Mouse (Mus musculus): ENCODE measurements around the gene St3gal3. TPM values are rescaled to one million over a fixed set of nuclear protein-coding genes. Genes with fewer than 3 reads are reported as not detected.

The St3gal3 gene
- total and polyA plus RNA-seq, 3 experiments: 54.9 to 70.6 (median 55.8) TPM

DNA sequence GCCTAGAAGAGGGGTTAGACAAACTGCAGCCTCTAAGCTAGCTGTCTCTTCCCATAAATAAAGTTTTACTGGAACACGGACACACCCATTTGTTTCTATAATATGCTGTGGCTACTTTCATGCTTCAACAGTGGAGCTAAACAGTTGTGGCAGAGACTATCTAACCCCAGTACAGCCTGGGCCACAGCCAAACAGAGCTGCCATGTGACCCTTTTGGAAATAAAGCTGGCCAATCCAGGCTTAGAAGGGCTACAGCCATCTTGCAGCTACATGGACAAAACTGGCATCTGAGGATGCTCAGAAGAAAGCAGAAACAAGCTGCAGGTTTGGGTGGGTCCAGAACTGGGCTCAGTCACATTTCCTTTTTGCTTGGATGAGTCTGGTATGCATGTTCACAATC is 158.9 kb downstream of the St3gal3 start:
- WGBS: 84% methylated on average over 1 of the region's 1 CpGs
- intact Hi-C loops (cut with DNase I): loop anchor here (5.0 kb wide), 1 partner anchor 36 kb away; no protein-coding TSS in a partner anchor
- no peaks in the 10 kb centered on the region for H3K79me2 ChIP-seq (replicated peaks; ENCODE audit: control insufficient read depth, insufficient read depth, low read length)
- no peaks in the 10 kb centered on the region for H3K4me1 ChIP-seq (ENCODE audit: control insufficient read depth, insufficient read depth, low read length)
- no peaks in the 10 kb centered on the region for H3K27me3 ChIP-seq (ENCODE audit: control insufficient read depth, insufficient read depth, low read length)
- DNase-seq: no peak
- no peak overlapping the region for H3K27ac ChIP-seq
- H3K9ac ChIP-seq (ENCODE audit: low read depth, low read length): no peak overlapping the region
- no peaks in the 10 kb centered on the region for H3K36me3 ChIP-seq (ENCODE audit: control insufficient read depth, insufficient read depth, low read length)
- no peak overlapping the region for H3K4me3 ChIP-seq
- TF ChIP-seq POLR2A (IDR thresholded peaks at IDR 0.05; ENCODE audit: insufficient read depth, low read depth, low read length) (no peak), CTCF (IDR thresholded peaks at IDR 0.05) (no peak), EP300 (IDR thresholded peaks at IDR 0.05; ENCODE audit: insufficient read depth, low read depth, low read length) (no peak)

DNA sequence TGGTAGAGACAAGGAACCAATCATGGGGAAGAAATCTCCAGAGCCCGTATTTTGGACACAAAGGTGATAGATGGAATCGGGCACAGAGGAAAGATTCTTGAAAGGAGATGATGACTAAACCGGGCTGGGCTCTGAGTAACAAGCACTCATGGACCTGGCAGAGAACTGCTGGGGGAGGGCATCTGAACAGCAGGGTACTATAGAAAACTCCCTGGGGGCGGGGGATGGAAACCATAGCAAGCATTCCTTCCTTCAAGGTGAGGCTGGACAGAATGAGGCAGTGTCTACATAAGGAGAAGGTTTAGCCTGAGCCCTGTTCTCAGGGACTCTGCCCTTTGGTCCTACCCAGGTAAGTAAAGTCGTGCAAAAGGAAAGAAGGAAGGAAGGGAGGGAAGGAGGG is 160.0 kb downstream of the St3gal3 start:
- no peaks in the 10 kb centered on the region for H3K36me3 ChIP-seq (ENCODE audit: control insufficient read depth, insufficient read depth, low read length)
- no peaks in the 10 kb centered on the region for H3K4me1 ChIP-seq (ENCODE audit: control insufficient read depth, insufficient read depth, low read length)
- no peak overlapping the region for H3K9ac ChIP-seq (ENCODE audit: low read depth, low read length)
- DNase-seq: no peak
- H3K79me2 ChIP-seq (replicated peaks; ENCODE audit: control insufficient read depth, insufficient read depth, low read length): no peaks in the 10 kb centered on the region
- WGBS: 83% methylated on average over 5 of the region's 5 CpGs
- intact Hi-C loops (cut with DNase I): loop anchor here (5.0 kb wide), 1 partner anchor 38 kb away; no protein-coding TSS in a partner anchor
- no peak overlapping the region for H3K4me3 ChIP-seq
- H3K27me3 ChIP-seq (ENCODE audit: control insufficient read depth, insufficient read depth, low read length): no peaks in the 10 kb centered on the region
- TF ChIP-seq EP300 (IDR thresholded peaks at IDR 0.05; ENCODE audit: insufficient read depth, low read depth, low read length) (no peak), POLR2A (IDR thresholded peaks at IDR 0.05; ENCODE audit: insufficient read depth, low read depth, low read length) (no peak), CTCF (IDR thresholded peaks at IDR 0.05) (no peak)
- no peak overlapping the region for H3K27ac ChIP-seq

- DNase-seq: no peak
- H3K9ac ChIP-seq (ENCODE audit: low read depth, low read length): no peak overlapping the region
- no peaks in the 10 kb centered on the region for H3K4me1 ChIP-seq (ENCODE audit: control insufficient read depth, insufficient read depth, low read length)
- TF ChIP-seq EP300 (IDR thresholded peaks at IDR 0.05; ENCODE audit: insufficient read depth, low read depth, low read length) (no peak), POLR2A (IDR thresholded peaks at IDR 0.05; ENCODE audit: insufficient read depth, low read depth, low read length) (no peak), CTCF (IDR thresholded peaks at IDR 0.05) (no peak)
- no peaks in the 10 kb centered on the region for H3K36me3 ChIP-seq (ENCODE audit: control insufficient read depth, insufficient read depth, low read length)
- WGBS: 71% methylated on average over 10 of the region's 10 CpGs
- H3K79me2 ChIP-seq (replicated peaks; ENCODE audit: control insufficient read depth, insufficient read depth, low read length): no peaks in the 10 kb centered on the region
- no peak overlapping the region for H3K4me3 ChIP-seq
- no peak overlapping the region for H3K27ac ChIP-seq
- H3K27me3 ChIP-seq (ENCODE audit: control insufficient read depth, insufficient read depth, low read length): no peaks in the 10 kb centered on the region
- intact Hi-C loops (cut with DNase I): no loop called here
Observed at GRCm38 (mm10) chr4:117972999-117973398, 161.7 kb downstream of the St3gal3 start.

DNA sequence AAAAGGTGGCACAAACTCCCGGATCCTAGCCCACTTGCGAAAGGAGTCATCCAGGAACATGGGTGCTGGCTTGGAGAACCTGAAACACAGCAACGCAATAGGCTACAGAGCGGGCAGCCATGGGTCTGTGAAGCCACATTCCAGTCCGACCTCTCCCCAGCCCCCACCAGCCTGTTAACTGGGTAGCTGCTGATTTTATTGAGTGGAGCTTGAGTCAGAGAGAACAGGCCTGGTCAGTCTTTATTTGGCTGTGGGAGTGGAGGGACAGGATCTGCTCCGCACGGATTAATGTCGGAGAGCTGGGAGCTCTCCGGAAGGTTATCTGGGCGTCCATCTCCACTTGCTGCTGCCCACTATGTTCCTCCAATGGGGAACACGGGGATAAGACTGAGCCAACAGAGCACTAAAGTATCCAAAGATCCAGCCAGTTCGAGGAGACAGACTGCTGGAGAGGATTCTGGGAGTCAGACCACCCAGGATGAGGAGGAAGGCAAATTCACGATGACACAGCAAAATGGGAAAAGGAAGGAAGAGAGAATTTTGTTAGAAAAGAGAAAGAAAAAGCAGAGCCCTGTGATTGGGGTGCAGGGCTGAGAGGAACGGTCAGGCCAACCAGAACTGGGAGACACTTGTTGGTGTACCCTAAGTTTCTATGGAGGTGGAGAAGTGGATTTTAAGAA is 170.2 kb downstream of the St3gal3 start:
- H3K4me1 ChIP-seq (ENCODE audit: control insufficient read depth, insufficient read depth, low read length): no peaks in the 10 kb centered on the region
- H3K27ac ChIP-seq: no peak overlapping the region
- H3K4me3 ChIP-seq: no peak overlapping the region
- DNase-seq: no peak
- intact Hi-C loops (cut with DNase I): no loop called here
- no peak overlapping the region for H3K9ac ChIP-seq (ENCODE audit: low read depth, low read length)
- TF ChIP-seq EP300 (IDR thresholded peaks at IDR 0.05; ENCODE audit: insufficient read depth, low read depth, low read length): no peak
- TF ChIP-seq CTCF (IDR thresholded peaks at IDR 0.05): no peak
- TF ChIP-seq POLR2A (IDR thresholded peaks at IDR 0.05; ENCODE audit: insufficient read depth, low read depth, low read length): no peak
- 80% methylated on average over 14 of the region's 14 CpGs for WGBS
- H3K27me3 ChIP-seq (ENCODE audit: control insufficient read depth, insufficient read depth, low read length): no peaks in the 10 kb centered on the region
- no peaks in the 10 kb centered on the region for H3K36me3 ChIP-seq (ENCODE audit: control insufficient read depth, insufficient read depth, low read length)
- H3K79me2 ChIP-seq (replicated peaks; ENCODE audit: control insufficient read depth, insufficient read depth, low read length): no peaks in the 10 kb centered on the region

DNA sequence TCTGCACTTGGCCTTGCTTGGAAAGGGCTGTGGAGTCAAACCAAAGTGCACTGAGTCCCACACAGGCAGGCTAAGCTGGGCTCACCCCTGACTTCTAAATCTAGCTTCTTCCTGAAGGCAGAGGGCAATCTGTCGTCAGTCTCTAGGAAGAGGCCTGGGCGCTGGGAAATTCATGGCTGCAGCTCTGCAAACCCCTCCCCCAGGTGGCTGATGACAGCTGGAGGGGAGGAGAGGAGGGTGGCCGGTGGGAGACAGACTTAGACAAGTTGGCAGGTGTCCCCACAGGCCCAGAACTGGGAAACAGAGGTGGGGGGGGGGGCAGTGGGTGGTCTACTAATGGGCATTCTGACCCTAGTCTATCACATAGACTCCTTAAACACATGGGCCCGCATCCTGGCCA is 177.2 kb downstream of the St3gal3 start:
- TF ChIP-seq CTCF (IDR thresholded peaks at IDR 0.05) (no peak), EP300 (IDR thresholded peaks at IDR 0.05; ENCODE audit: insufficient read depth, low read depth, low read length) (no peak), POLR2A (IDR thresholded peaks at IDR 0.05; ENCODE audit: insufficient read depth, low read depth, low read length) (no peak)
- no peak overlapping the region for H3K9ac ChIP-seq (ENCODE audit: low read depth, low read length)
- 78% methylated on average over 4 of the region's 4 CpGs for WGBS
- DNase-seq: no peak
- H3K4me3 ChIP-seq: no peak overlapping the region
- H3K79me2 ChIP-seq (replicated peaks; ENCODE audit: control insufficient read depth, insufficient read depth, low read length): no peaks in the 10 kb centered on the region
- H3K4me1 ChIP-seq (ENCODE audit: control insufficient read depth, insufficient read depth, low read length): no peaks in the 10 kb centered on the region
- H3K27me3 ChIP-seq (ENCODE audit: control insufficient read depth, insufficient read depth, low read length): no peaks in the 10 kb centered on the region
- intact Hi-C loops (cut with DNase I): no loop called here
- no peak overlapping the region for H3K27ac ChIP-seq
- H3K36me3 ChIP-seq (ENCODE audit: control insufficient read depth, insufficient read depth, low read length): no peaks in the 10 kb centered on the region

DNA sequence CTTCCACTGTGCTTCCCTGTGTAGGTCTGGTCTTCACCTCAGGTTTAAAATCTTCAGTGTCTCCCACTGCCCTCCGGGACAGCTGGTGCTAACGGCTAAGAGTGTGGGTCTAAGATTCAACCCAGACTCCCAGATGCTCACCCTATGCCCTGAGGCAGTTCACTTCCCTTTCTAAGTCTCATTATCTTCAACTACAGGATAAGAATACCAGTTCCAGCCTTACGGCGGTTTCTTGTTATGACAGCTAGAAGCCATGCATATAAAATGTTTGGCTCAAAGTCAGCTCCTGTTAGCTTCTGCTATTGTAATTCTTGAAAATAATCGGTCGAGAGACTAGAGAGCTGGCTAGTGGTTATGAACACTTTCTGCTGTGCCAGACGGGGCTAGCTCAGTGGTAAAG is 187.2 kb downstream of the St3gal3 start:
- TF ChIP-seq POLR2A (IDR thresholded peaks at IDR 0.05; ENCODE audit: insufficient read depth, low read depth, low read length) (no peak), EP300 (IDR thresholded peaks at IDR 0.05; ENCODE audit: insufficient read depth, low read depth, low read length) (no peak)
- WGBS: 75% methylated on average over 7 of the region's 7 CpGs
- no peak overlapping the region for H3K9ac ChIP-seq (ENCODE audit: low read depth, low read length)
- no peak for DNase-seq
- H3K79me2 ChIP-seq (replicated peaks; ENCODE audit: control insufficient read depth, insufficient read depth, low read length): no peaks in the 10 kb centered on the region
- H3K4me1 ChIP-seq (ENCODE audit: control insufficient read depth, insufficient read depth, low read length): no peaks in the 10 kb centered on the region
- no peaks in the 10 kb centered on the region for H3K36me3 ChIP-seq (ENCODE audit: control insufficient read depth, insufficient read depth, low read length)
- no peaks in the 10 kb centered on the region for H3K27me3 ChIP-seq (ENCODE audit: control insufficient read depth, insufficient read depth, low read length)
- no peak overlapping the region for H3K27ac ChIP-seq
- intact Hi-C loops (cut with DNase I): no loop called here
- no peak overlapping the region for H3K4me3 ChIP-seq
